Mouse (Mus musculus) adrenal gland, postnatal 4 days (tissue): ENCODE results near the gene Dag1. TPM values are rescaled to one million over a fixed set of nuclear protein-coding genes. Genes with fewer than 3 reads are reported as not detected.
"Not testable (repeated sequence)": the region's sequence is repeated elsewhere in the genome, so short reads cannot be mapped to it uniquely, and the experiment has no call there.

Experiments used
- DNase-seq, 2 experiments: peaks; one replicate each; pipeline ENCODE4 v3.0.0; 2021 to 2022; ENCODE audit warnings: low spot score in 2 of 2, mixed read lengths in 2 of 2
- total RNA-seq, 2 experiments: library from RNA; stranded (reverse); gene quantifications; 2 replicates each; pipeline ENCODE4 v1.2.3; 2021

Dag1 gene
- total RNA-seq, 2 experiments from 2014 or later = 158 to 188 TPM

DNA sequence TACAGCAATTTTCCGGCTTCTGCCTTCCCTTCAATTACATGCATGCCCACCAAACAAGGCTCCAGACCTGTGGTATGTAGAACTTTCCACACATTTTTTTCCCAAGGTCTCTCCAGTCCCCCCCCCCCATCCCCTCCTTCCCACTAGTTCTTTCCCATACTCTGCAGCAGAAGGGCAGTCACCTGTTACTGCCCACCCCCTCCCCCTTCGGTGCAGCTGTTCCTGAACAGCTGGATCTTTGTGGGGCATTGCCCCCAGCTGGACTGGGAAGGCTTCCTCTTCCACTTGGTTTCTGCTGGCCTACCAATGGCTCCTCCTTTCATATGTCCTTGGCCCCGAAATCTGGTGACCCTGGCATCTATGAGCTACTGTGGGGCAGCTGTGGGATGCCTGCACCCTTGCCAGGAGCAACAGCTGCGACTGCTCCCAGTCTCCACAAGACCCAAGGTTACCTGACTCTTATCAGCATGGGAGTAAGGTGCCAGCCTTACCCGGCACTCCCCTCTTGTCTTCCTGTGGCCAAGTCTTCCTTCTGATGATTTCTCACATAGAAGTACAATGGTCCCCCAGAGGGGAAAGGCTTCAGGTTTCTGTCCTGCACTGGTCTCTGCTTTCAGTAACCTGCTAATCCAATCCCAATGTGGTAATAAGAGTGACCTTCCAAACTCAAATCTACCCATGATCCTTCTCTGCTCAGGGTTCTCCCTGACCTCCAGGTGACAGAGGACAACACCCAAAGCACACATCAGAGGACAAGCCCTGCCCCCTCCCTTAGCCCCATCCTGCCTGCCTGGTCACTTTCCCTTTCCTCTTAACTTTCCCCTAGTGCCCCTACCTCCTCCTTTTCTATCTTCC is 10.9 kb upstream of the Dag1 start:
- peak in 1 of 2 experiments; percentile 26 for DNase-seq

- no peak for DNase-seq
Measured at GRCm38 (mm10) chr9:108273485-108273884, 9.7 kb upstream of the Dag1 start.

DNA sequence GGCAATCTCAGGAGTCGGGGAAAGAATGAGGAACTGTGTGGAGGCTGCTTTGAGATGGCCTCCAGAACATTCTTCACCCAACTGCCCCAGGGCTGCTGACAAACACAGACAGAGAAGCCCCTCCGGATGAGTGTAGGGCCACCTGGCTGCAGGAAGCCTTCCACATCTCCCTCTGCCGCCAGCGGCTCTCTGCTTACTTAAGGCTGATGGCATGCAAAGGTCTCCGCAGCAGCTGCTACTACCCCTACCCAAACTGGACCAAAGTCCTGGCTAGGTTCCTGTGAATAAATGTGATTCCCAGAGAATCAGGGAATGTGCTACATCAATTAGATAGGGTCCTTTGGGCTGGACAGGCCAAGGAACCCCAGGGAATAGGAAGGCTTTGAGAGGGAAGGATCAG is 8.9 kb upstream of the Dag1 start:
- DNase-seq = no peak

DNA sequence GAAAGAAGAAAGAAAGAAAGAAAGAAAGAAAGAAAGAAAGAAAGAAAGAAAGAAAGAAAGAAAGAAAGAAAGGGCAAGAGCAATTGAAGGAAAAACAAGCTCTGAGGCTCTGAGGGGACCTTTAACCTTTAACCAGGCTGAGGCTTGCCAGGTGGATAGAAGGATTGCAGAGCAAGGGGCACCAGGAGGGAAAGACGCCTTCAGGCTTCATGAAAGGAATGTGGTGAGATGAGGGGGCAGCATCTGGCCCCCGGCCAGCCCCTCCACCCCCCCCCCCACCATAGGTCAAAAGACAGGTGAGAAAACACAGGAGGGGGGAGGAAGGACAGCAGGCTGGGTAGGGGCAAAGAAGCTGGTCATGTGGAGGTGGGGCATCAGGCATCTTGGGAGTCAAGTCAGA is 8.2 kb upstream of the Dag1 start:
- no peak for DNase-seq

- not testable (repeated sequence) for DNase-seq
Measured at GRCm38 (mm10) chr9:108268701-108269100, 4.9 kb upstream of the Dag1 start.

GRCm38 (mm10) chr9:108267691-108268090 is 3.9 kb upstream of the Dag1 start:
- DNase-seq = no peak

- no peak for DNase-seq
Measured at GRCm38 (mm10) chr9:108266261-108266935, 2.6 kb upstream of the Dag1 start.

- no peak for DNase-seq
Measured at GRCm38 (mm10) chr9:108264191-108264921, 598 bp upstream of the Dag1 start.

DNA sequence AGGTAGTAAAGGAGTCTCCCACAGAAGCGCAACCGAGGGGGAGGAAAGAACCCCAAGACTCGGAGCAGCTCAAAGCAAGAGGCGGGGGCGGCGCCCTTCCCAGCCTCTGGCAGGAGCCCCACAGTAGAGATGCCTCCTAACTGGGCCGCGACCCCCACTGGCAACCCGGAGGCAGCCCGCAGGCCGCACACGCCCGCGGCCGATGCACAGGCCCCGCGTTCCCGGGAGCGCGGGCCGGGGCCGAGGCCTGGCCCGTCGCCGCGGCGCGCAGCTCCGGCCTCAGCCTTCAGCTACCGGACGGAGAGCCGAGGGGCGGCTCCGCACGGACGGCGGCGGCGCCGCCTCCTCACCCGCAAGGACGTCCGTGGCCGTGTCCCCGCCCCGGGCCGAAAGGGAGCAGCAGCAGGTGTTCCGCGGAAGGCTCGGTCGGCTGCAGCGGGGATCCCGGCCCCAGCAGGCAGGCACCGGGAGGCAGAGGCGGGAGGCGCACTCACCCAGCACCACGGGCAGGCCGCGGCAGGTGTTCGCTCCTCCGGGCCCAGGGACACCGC is 552 bp downstream of the Dag1 start:
- DNase-seq = no peak

GRCm38 (mm10) chr9:108262494-108263049 is 1.2 kb downstream of the Dag1 start:
- DNase-seq = no peak

DNA sequence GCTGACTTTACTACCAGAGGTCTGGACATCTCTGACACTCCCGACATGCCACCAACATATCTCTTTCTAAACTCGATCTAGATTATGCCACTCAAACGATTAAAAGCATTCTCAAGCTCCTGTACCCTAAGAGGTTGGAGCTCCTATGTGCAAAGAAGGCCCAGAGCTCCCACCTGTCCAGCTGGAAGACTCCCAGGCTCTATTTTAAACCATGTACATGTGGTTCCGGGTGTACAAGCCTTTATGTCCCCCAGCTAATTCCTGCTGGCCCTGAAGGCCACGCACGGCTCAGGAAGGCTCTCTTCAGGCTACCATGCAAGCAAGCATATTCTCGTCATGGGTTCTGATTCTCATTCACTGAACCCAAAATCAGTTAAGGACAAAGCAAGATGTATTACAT is 1.9 kb downstream of the Dag1 start:
- DNase-seq = no peak

- no peak for DNase-seq
Measured at GRCm38 (mm10) chr9:108260526-108260925, 3.2 kb downstream of the Dag1 start.

DNA sequence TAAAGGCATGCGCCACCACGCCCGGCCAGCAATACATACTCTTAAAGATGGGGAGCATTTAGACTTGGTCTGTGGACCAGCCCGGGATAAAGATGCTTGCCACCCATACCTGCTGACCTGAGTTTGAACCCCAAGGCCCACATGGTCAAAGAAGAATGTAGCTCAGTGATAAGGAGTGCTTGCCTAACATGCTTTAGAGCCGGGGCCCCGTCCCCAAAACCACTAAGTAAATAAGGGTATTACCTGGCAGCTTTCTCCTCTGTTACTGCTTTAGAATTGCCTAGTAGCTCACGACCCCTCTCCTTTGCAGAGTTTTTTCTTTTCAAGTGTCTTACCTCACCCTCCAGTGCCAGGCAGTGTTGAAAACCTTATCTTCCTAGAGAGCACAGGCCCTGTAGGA is 11.0 kb downstream of the Dag1 start:
- DNase-seq = no peak

DNA sequence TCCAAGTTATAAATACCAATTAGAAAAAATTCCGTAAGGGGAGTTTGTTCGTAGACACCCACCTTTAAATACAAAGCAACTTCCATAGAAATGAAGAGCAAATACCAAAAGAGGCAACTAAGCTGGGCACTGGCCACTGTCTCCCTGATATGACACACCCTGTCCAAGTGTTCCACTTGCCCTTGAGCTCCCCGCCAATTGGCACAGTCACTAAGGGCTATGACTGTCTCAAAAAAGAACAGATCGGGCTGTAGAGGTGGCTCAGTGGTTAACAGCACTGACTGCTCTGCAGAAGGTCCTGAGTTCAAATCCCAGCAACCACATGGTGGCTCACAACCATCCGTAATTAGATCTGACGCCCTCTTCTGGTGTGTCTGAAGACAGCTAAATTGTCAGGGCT is 11.9 kb downstream of the Dag1 start:
- no peak for DNase-seq

GRCm38 (mm10) chr9:108248957-108249356 is 14.8 kb downstream of the Dag1 start:
- DNase-seq = no peak

- no peak for DNase-seq
Measured at GRCm38 (mm10) chr9:108244984-108245383, 18.8 kb downstream of the Dag1 start.

- no peak for DNase-seq
Measured at GRCm38 (mm10) chr9:108244540-108244939, 19.2 kb downstream of the Dag1 start.

DNA sequence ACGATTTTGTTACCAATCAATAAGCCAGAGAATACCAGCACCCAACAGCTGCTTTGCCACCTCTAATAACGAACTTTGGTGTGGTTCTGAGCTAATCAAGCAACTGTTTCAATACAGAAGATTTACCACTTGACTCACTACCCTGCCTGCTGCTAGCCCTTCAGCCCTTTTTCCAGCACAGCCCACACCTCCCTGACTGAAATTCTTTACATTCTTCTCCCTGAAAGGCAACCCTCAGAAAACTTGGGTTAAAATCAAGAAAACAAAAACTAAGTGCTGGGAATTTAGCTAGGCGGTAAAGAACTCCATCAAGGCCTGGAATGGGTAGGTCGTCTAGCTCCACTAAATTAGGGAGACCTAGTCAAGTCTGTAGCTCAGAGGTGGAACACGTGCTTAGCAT is 23.8 kb downstream of the Dag1 start:
- DNase-seq = no peak

DNA sequence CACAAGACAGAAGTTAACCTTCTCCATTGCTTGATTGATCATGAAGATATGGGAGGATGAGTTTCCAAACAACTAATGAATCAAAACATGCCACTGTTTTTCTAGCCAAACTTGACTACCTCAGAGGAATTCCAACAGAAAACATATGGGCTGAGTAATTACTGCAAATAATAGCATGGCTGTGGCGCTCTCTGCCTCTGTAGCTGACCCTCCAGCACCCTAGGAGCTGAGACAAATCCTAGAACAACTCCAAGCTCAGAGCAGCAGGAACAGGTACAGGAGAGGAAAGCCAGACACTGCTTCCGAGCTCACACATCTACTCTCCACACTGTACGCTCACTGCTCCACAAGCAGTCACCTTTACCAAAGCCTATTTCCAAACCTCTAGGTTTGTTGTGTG is 24.9 kb downstream of the Dag1 start:
- DNase-seq = no peak

DNA sequence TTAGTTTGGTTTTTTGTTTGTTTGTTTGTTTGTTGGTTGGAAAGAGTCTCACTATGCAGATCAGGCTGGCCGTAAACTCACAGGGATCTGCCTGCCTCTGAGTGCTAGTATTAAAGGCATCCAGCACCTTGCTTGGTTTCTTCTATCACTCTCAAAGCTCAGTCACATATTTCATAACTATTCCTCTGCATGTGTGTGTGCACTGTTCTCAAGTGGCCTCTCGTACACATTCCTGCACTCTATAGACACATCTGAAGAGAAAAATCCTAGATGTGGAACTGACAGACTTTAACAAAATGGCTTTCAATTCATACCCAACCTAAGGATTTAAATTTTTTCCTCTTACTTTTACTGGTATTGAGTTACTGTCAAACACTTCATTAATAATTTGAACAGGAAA is 25.4 kb downstream of the Dag1 start:
- DNase-seq = no peak

DNA sequence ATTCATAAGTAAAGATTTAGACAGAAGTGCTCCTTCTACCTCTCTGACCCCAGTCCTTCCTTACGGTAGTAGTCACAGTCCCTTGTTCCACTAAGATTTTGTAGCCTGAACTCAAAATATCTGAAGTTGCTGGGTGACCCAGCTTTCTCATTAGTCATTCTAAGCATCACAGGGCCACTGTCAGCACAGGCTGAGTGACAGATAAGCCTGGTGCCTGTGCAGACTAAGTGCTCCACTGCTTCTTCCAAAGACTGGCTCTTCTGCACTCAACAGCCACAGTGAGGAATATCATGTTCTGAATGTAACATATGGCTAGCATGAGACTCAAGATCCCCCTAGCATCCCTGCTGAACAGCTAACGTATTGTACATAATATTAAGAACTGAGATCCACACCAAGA is 29.1 kb downstream of the Dag1 start:
- DNase-seq = no peak
